Mouse (Mus musculus): ENCODE data around the gene Aff3. TPM values are rescaled to one million over a fixed set of nuclear protein-coding genes. Genes with fewer than 3 reads are reported as not detected.

Aff3 gene
- polyA plus RNA-seq, 1 experiment from 2014 or later: 6.9 TPM

- peak; percentile 64 for DNase-seq (ENCODE audit: low spot score)
- Histone ChIP-seq H3K27ac (no peak overlapping the region), H3K27me3 (ENCODE audit: insufficient read depth, poor library complexity, severe bottlenecking) (no peaks in the 10 kb centered on the region), H3K36me3 (no peaks in the 10 kb centered on the region), H3K4me3 (no peak overlapping the region), H3K9me3 (no peaks in the 10 kb centered on the region), H3K4me1 (peaks cover 9% of the 10 kb centered on the region; the same call in 1 of the 2 replicates)
- 93% methylated on average over 9 of the region's 9 CpGs for WGBS
Measured at GRCm38 (mm10) chr1:38294336-38294695, 370.4 kb downstream of the Aff3 start.

DNA sequence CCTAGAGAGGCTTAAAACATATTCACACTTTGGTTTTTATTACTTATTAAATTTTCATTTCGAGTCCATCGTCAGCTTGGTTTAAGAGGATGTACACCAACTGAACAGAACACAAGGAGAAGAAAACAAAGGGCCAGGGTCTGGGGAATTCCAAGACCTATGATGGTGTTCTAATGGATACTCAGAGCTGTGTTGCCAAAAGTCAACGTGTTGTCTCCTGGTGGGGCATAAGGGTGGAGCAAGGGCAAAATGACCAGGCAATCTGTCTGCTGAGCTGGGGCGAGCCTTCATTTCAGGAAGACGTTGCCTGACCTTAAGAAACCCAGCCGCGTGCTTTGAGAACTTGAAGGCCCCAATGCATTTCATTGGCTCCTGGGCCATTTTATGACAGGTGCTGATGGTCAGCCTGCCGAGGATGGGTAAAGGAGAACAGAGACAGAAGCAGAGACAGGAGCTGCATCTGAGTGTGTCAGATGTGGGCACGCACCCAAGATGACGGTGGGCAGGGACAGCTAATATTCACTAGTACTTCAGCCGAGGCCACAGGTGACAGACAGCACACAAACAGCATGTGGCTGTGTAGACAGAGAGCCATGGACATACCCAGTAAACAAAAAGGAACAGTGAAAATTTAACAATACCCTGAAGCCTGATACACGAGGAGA lies 371.0 kb downstream of the Aff3 start:
- H3K9me3 ChIP-seq: no peaks in the 10 kb centered on the region
- no peaks in the 10 kb centered on the region for H3K36me3 ChIP-seq
- H3K27ac ChIP-seq: no peak overlapping the region
- DNase-seq (ENCODE audit: low spot score): peak; percentile 66
- WGBS: 90% methylated on average over 12 of the region's 12 CpGs
- peaks cover 12% of the 10 kb centered on the region; the same call in 1 of the 2 replicates for H3K4me1 ChIP-seq
- H3K27me3 ChIP-seq (ENCODE audit: insufficient read depth, poor library complexity, severe bottlenecking): no peaks in the 10 kb centered on the region
- no peak overlapping the region for H3K4me3 ChIP-seq

- Histone ChIP-seq H3K4me3 (no peak overlapping the region), H3K27ac (no peak overlapping the region), H3K9me3 (no peaks in the 10 kb centered on the region), H3K27me3 (ENCODE audit: insufficient read depth, poor library complexity, severe bottlenecking) (no peaks in the 10 kb centered on the region), H3K4me1 (peaks cover 11% of the 10 kb centered on the region; the same call in 1 of the 2 replicates), H3K36me3 (no peaks in the 10 kb centered on the region)
- DNase-seq (ENCODE audit: low spot score): peak; percentile 75
- WGBS: 53% methylated on average over 4 of the region's 4 CpGs
Measured at GRCm38 (mm10) chr1:38292851-38293250, 371.9 kb downstream of the Aff3 start.

GRCm38 (mm10) chr1:38291915-38292314 lies 372.8 kb downstream of the Aff3 start:
- H3K4me3 ChIP-seq: no peak overlapping the region
- DNase-seq (ENCODE audit: low spot score): peak; percentile 58
- no peaks in the 10 kb centered on the region for H3K27me3 ChIP-seq (ENCODE audit: insufficient read depth, poor library complexity, severe bottlenecking)
- 80% methylated on average over 6 of the region's 6 CpGs for WGBS
- H3K4me1 ChIP-seq: peaks cover 10% of the 10 kb centered on the region; the same call in 1 of the 2 replicates
- no peak overlapping the region for H3K27ac ChIP-seq
- H3K36me3 ChIP-seq: no peaks in the 10 kb centered on the region
- no peaks in the 10 kb centered on the region for H3K9me3 ChIP-seq

- Histone ChIP-seq H3K9me3 (no peaks in the 10 kb centered on the region), H3K4me1 (peaks cover 10% of the 10 kb centered on the region; the same call in 1 of the 2 replicates), H3K27me3 (ENCODE audit: insufficient read depth, poor library complexity, severe bottlenecking) (no peaks in the 10 kb centered on the region), H3K36me3 (no peaks in the 10 kb centered on the region), H3K4me3 (no peak overlapping the region), H3K27ac (no peak overlapping the region)
- 77% methylated on average over 4 of the region's 4 CpGs for WGBS
- DNase-seq (ENCODE audit: low spot score): no peak
Measured at GRCm38 (mm10) chr1:38291497-38291896, 373.3 kb downstream of the Aff3 start.

- no peaks in the 10 kb centered on the region for H3K9me3 ChIP-seq
- no peak overlapping the region for H3K27ac ChIP-seq
- peak; percentile 72 for DNase-seq (ENCODE audit: low spot score)
- no peaks in the 10 kb centered on the region for H3K36me3 ChIP-seq
- 85% methylated on average over 7 of the region's 7 CpGs for WGBS
- no peaks in the 10 kb centered on the region for H3K27me3 ChIP-seq (ENCODE audit: insufficient read depth, poor library complexity, severe bottlenecking)
- peaks cover 10% of the 10 kb centered on the region; the same call in 1 of the 2 replicates for H3K4me1 ChIP-seq
- H3K4me3 ChIP-seq: no peak overlapping the region
Measured at GRCm38 (mm10) chr1:38290881-38291280, 373.9 kb downstream of the Aff3 start.

GRCm38 (mm10) chr1:38289891-38290290 lies 374.9 kb downstream of the Aff3 start:
- no peaks in the 10 kb centered on the region for H3K27me3 ChIP-seq (ENCODE audit: insufficient read depth, poor library complexity, severe bottlenecking)
- no peaks in the 10 kb centered on the region for H3K9me3 ChIP-seq
- H3K27ac ChIP-seq: no peak overlapping the region
- 76% methylated on average over 5 of the region's 5 CpGs for WGBS
- no peak overlapping the region for H3K4me3 ChIP-seq
- no peaks in the 10 kb centered on the region for H3K36me3 ChIP-seq
- peak; percentile 70 for DNase-seq (ENCODE audit: low spot score)
- H3K4me1 ChIP-seq: peaks cover 10% of the 10 kb centered on the region; the same call in 1 of the 2 replicates

DNA sequence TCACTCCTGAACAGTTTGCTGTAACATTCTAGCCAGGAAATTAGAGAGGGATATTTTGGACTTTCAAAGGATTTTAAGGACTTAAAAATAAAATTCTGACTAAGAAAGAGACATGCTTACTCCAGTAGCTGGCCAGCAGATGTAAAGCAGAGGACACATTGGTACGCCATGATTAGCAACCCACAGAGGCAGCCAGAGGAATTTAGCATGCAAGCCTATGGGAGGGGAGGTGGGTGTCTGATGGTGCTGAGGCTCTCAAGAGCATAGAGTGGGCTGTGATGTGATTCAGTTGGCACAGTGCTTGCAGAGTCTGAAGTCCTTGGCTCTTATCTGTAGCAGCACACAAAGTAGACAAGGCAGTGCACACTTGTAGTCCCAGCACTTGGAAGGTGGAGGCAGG lies 376.0 kb downstream of the Aff3 start:
- 50% methylated on average over 1 of the region's 1 CpGs for WGBS
- Histone ChIP-seq H3K27me3 (ENCODE audit: insufficient read depth, poor library complexity, severe bottlenecking) (no peaks in the 10 kb centered on the region), H3K4me1 (peaks cover 10% of the 10 kb centered on the region; the same call in 1 of the 2 replicates), H3K4me3 (no peak overlapping the region), H3K27ac (no peak overlapping the region), H3K36me3 (no peaks in the 10 kb centered on the region), H3K9me3 (no peaks in the 10 kb centered on the region)
- peak; percentile 75 for DNase-seq (ENCODE audit: low spot score)

DNA sequence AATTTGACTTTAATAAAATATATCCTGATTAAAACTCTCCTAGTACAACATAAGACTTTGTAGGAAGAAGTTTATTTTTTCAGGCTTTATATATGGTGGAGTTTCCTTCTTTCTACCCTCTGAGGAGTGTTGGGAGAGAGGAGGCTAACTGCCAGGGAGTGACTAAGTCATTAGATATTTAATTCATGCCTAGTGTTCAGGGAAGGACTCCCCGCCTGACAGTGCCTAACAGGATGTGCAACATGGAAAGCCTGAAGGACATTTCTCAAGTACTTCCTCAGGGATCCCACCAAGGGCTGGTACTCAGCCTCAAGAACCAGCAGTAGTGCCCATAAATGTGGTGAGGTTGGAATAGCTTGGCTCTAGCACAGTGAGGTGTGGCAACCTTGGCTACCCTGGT lies 378.2 kb downstream of the Aff3 start:
- H3K36me3 ChIP-seq: no peaks in the 10 kb centered on the region
- peaks cover 9% of the 10 kb centered on the region for H3K4me1 ChIP-seq
- H3K4me3 ChIP-seq: no peak overlapping the region
- no peaks in the 10 kb centered on the region for H3K9me3 ChIP-seq
- H3K27ac ChIP-seq: no peak overlapping the region
- no peak for DNase-seq (ENCODE audit: low spot score)
- H3K27me3 ChIP-seq (ENCODE audit: insufficient read depth, poor library complexity, severe bottlenecking): no peaks in the 10 kb centered on the region
- WGBS: 93% methylated on average over 1 of the region's 1 CpGs

DNA sequence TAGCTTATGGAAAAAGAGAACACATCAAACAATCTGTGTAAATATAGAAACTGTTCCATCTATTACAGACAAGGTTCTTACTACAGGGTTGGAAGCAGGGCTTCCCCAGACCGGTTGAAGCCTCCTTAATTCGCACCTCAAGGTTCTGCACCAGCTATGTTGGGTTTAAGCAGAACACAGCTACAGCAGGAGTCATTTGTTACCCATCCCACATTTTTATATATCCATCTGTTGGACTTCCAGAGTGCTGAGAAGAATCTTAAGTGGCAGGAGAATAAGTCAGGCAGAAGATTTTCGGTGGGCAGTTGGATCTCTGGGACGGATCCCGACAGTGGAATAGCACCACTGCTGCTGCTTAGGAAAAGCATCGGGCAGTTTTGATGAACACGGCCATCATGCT lies 384.2 kb downstream of the Aff3 start:
- Histone ChIP-seq H3K4me3 (no peak overlapping the region), H3K4me1 (peaks cover 9% of the 10 kb centered on the region)
- 86% methylated on average over 7 of the region's 7 CpGs for WGBS

DNA sequence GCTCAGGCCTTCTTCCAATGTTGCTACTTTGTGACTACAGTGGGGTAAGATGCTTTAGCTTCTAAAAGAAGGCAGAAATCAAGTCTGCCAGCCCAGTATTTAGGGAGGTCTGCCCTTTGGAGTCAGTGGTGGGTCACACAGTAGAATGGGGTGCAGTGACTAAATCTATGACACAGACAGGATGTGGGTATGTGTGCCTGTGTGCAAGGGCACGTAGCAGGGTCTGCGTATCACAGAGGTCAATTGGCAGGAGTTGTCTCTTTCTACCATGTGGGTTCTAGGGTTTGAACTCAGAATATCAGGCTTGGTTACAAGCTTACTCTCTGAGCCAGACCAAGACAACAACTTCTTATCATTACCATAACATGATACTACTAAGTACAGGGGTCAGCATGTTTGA lies 393.4 kb downstream of the Aff3 start:
- no peaks in the 10 kb centered on the region for H3K9me3 ChIP-seq
- H3K4me3 ChIP-seq: no peak overlapping the region
- no peaks in the 10 kb centered on the region for H3K27me3 ChIP-seq (ENCODE audit: insufficient read depth, poor library complexity, severe bottlenecking)
- peaks cover 15% of the 10 kb centered on the region for H3K4me1 ChIP-seq
- no peak overlapping the region for H3K27ac ChIP-seq
- DNase-seq (ENCODE audit: low spot score): no peak
- peaks cover 2% of the 10 kb centered on the region for H3K36me3 ChIP-seq
- 84% methylated on average over 2 of the region's 2 CpGs for WGBS

More for the DNA sequence above, 384.2 kb downstream of the Aff3 start:
- no peaks in the 10 kb centered on the region for H3K36me3 ChIP-seq
- H3K9me3 ChIP-seq: no peaks in the 10 kb centered on the region
- H3K27ac ChIP-seq: no peak overlapping the region
- no peaks in the 10 kb centered on the region for H3K27me3 ChIP-seq (ENCODE audit: insufficient read depth, poor library complexity, severe bottlenecking)
- no peak for DNase-seq (ENCODE audit: low spot score)

GRCm38 (mm10) chr1:38268246-38269042 lies 396.3 kb downstream of the Aff3 start:
- Histone ChIP-seq H3K36me3 (peaks cover 14% of the 10 kb centered on the region), H3K4me1 (peaks cover 15% of the 10 kb centered on the region), H3K9me3 (no peaks in the 10 kb centered on the region), H3K27ac (peak overlapping the region; percentile 72; the same call in 1 of the 2 replicates), H3K4me3 (0 out of 2 replicates have a peak overlapping the region, but pooled peaks have one; percentile 12), H3K27me3 (ENCODE audit: insufficient read depth, poor library complexity, severe bottlenecking) (no peaks in the 10 kb centered on the region)
- no peak for DNase-seq (ENCODE audit: low spot score)
- WGBS: 58% methylated on average over 20 of the region's 20 CpGs

GRCm38 (mm10) chr1:38263251-38263650 lies 401.5 kb downstream of the Aff3 start:
- no peak for DNase-seq (ENCODE audit: low spot score)
- H3K9me3 ChIP-seq: no peaks in the 10 kb centered on the region
- WGBS: 66% methylated on average over 8 of the region's 8 CpGs

More at GRCm38 (mm10) chr1:38263251-38263650, 401.5 kb downstream of the Aff3 start:
- Histone ChIP-seq H3K27me3 (ENCODE audit: insufficient read depth, poor library complexity, severe bottlenecking) (no peaks in the 10 kb centered on the region), H3K27ac (no peak overlapping the region), H3K36me3 (peaks cover 14% of the 10 kb centered on the region), H3K4me1 (peaks cover 9% of the 10 kb centered on the region), H3K4me3 (no peak overlapping the region)

Measured in heart, embryonic 10.5 days (tissue).